In the genomic region with DNA sequence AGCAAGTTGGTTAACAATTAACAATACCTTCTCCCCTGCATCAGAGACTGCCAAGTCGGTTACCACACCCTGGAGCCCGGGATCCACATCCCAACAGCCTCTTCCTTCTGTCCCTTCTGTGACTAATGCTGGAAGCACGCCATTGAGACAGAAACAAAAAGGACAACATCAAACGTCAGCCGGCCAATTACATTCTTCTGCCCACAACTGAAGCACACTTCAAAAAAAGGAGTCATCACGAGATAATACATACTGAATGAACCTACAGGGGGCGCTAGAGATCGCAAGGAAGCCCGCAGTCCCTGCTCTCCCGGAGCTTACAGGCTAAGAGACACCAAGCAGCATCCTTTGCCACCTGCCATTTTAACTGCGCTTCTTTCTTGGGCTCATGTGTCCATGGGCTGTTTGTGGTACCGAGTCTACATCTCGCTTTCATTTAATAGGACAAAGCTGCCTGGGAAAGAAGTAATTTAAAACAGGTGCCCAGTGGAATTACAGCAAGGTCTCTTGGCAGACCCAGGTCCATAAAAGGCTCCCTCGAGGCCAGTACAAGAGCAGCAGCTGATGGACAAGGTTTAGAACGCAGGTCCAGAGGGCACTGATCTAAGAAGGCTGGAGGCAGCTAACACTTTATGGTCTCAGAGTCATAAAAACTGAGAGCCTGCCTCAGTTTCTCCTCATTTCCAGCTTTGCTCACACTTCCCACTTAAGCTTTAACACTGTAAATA, we compare ENCODE assay signal across 8 mouse cellular contexts.
DNase-seq lines count a peak whose midpoint lies in the region; ATAC-seq and TF ChIP-seq lines count a peak whose summit lies in the region.

No protein-coding gene starts in this region.

- H3K27ac ChIP-seq in forebrain, embryonic 11.5 days (ENCODE audit: low read depth, low read length), result no peak overlapping the region
- no peak overlapping the region for H3K27ac ChIP-seq in forebrain, embryonic 10.5 days
- no peak overlapping the region for H3K27ac ChIP-seq in midbrain, postnatal 0 days (ENCODE audit: low read depth, low read length)
- no peak overlapping the region for H3K27ac ChIP-seq in midbrain, embryonic 13.5 days

- peak; percentile 58 for TF ChIP-seq CTCF in midbrain, postnatal 0 days (IDR thresholded peaks at IDR 0.05)

- H3K4me3 ChIP-seq in forebrain, embryonic 11.5 days (ENCODE audit: low read depth, low read length), result no peak overlapping the region
- no peak overlapping the region for H3K4me3 ChIP-seq in forebrain, embryonic 10.5 days
- H3K4me3 ChIP-seq in midbrain, postnatal 0 days (ENCODE audit: low read depth, low read length), result no peak overlapping the region
- H3K4me3 ChIP-seq in midbrain, embryonic 13.5 days (replicated peaks), result no peak overlapping the region

- DNase-seq in forebrain, embryonic 11.5 days (ENCODE audit: low spot score), result peak; percentile 61
- no peak for DNase-seq in forebrain, embryonic 10.5 days (ENCODE audit: extremely low spot score, low spot score)
- DNase-seq in midbrain, postnatal 0 days (ENCODE audit: low spot score), result peak; percentile 40
- peak; percentile 49 for DNase-seq in hindlimb bud, embryonic 11.5 days (ENCODE audit: extremely low spot score, low read depth, low spot score)
- DNase-seq in lung, postnatal 10 days, result peak; percentile 69
- no peak for DNase-seq in ovary, postnatal 14 days (ENCODE audit: low spot score)

- H3K4me2 ChIP-seq in forebrain, embryonic 11.5 days (ENCODE audit: low read depth, low read length, severe bottlenecking), result no peak overlapping the region
- H3K4me2 ChIP-seq in midbrain, postnatal 0 days (ENCODE audit: low read depth, low read length, poor library complexity, severe bottlenecking), result no peak overlapping the region
- no peak overlapping the region for H3K4me2 ChIP-seq in midbrain, embryonic 13.5 days (replicated peaks)

- no peaks in the 10 kb centered on the region for H3K4me1 ChIP-seq in forebrain, embryonic 11.5 days (replicated peaks; ENCODE audit: control insufficient read depth, insufficient read depth, low read length)
- H3K4me1 ChIP-seq in forebrain, embryonic 10.5 days, result peaks cover 18% of the 10 kb centered on the region
- no peaks in the 10 kb centered on the region for H3K4me1 ChIP-seq in midbrain, postnatal 0 days (ENCODE audit: insufficient read depth, low read length)
- peaks cover 12% of the 10 kb centered on the region for H3K4me1 ChIP-seq in midbrain, embryonic 13.5 days (replicated peaks)

- H3K9ac ChIP-seq in forebrain, embryonic 11.5 days (ENCODE audit: low read length), result no peak overlapping the region
- no peak overlapping the region for H3K9ac ChIP-seq in midbrain, postnatal 0 days (replicated peaks; ENCODE audit: low read length, poor library complexity, severe bottlenecking)
- no peak overlapping the region for H3K9ac ChIP-seq in midbrain, embryonic 13.5 days (replicated peaks)

- WGBS in forebrain, embryonic 11.5 days, result 68% methylated on average over 15 of the region's 15 CpGs
- WGBS in forebrain, embryonic 10.5 days, result 67% methylated on average over 15 of the region's 15 CpGs
- WGBS in midbrain, postnatal 0 days, result 67% methylated on average over 15 of the region's 15 CpGs
- WGBS in midbrain, embryonic 13.5 days, result 70% methylated on average over 15 of the region's 15 CpGs

- ATAC-seq in forebrain, embryonic 11.5 days (replicated peaks; ENCODE audit: low FRiP score), result no peak
- no peak for ATAC-seq in midbrain, postnatal 0 days (ENCODE audit: low FRiP score)
- no peak; the same call in 1 of the 2 replicates for ATAC-seq in midbrain, embryonic 13.5 days
- no peak for ATAC-seq in erythroid progenitor cell, adult 5-6 weeks (replicated peaks; ENCODE audit: low FRiP score, poor library complexity, severe bottlenecking)

- H3K27me3 ChIP-seq in forebrain, embryonic 11.5 days (ENCODE audit: control insufficient read depth, insufficient read depth, low read length), result no peaks in the 10 kb centered on the region
- peaks cover 4% of the 10 kb centered on the region; the same call in 1 of the 2 replicates for H3K27me3 ChIP-seq in forebrain, embryonic 10.5 days (ENCODE audit: poor library complexity, severe bottlenecking)
- H3K27me3 ChIP-seq in midbrain, postnatal 0 days (ENCODE audit: insufficient read depth, low read length), result no peaks in the 10 kb centered on the region
- H3K27me3 ChIP-seq in midbrain, embryonic 13.5 days, result no peaks in the 10 kb centered on the region

- no peaks in the 10 kb centered on the region for H3K36me3 ChIP-seq in forebrain, embryonic 11.5 days (ENCODE audit: control insufficient read depth, insufficient read depth, low read length)
- no peaks in the 10 kb centered on the region for H3K36me3 ChIP-seq in forebrain, embryonic 10.5 days (replicated peaks)
- 0 out of 2 replicates have a peak, but pooled peaks cover 4% of the 10 kb centered on the region for H3K36me3 ChIP-seq in midbrain, postnatal 0 days (ENCODE audit: insufficient read depth, low read length)
- H3K36me3 ChIP-seq in midbrain, embryonic 13.5 days, result no peaks in the 10 kb centered on the region

- H3K9me3 ChIP-seq in forebrain, embryonic 11.5 days (ENCODE audit: control insufficient read depth, low read length), result no peaks in the 10 kb centered on the region
- no peaks in the 10 kb centered on the region for H3K9me3 ChIP-seq in forebrain, embryonic 10.5 days
- H3K9me3 ChIP-seq in midbrain, postnatal 0 days (ENCODE audit: low read length), result no peaks in the 10 kb centered on the region
- no peaks in the 10 kb centered on the region for H3K9me3 ChIP-seq in midbrain, embryonic 13.5 days

Comparison
In these comparisons a context has a peak if more than half of its experiments do, and no peak if none do; other contexts are left out.
1. DNase-seq: peak in forebrain, embryonic 11.5 days (single experiment), midbrain, postnatal 0 days (single experiment), hindlimb bud, embryonic 11.5 days (single experiment) and lung, postnatal 10 days (single experiment); none in forebrain, embryonic 10.5 days (single experiment) and ovary, postnatal 14 days (single experiment).